Mouse (Mus musculus) neural tube, embryonic 14.5 days (tissue): Measurements from ENCODE around the gene Aars2. TPM values are rescaled to one million over a fixed set of nuclear protein-coding genes. Genes with fewer than 3 reads are reported as not detected.
A peak's percentile ranks its signal among the peaks of the same experiment; 100 is the strongest.

Experiments used
- ATAC-seq: fragments of 200-750 bp; cut with Nextera tagmentation; 2 replicates; pipeline ENCODE4 v1.8.0; 2017; ENCODE audit warnings: low read depth, mild to moderate bottlenecking, moderate TSS enrichment, moderate library complexity
- H3K27ac ChIP-seq: fragments of 300-500 bp; sonication (generic); 2 replicates; pipeline ENCODE4 v1.5.1; 2014; ENCODE audit warnings: low read depth, mild to moderate bottlenecking, control low read depth, low read length, moderate library complexity, mixed read lengths
- H3K27me3 ChIP-seq: fragments of 300-500 bp; sonication (generic); 2 replicates; pipeline ENCODE4 v1.6.1; 2014; ENCODE audit warnings: low read length; ENCODE audit not compliant: control insufficient read depth, insufficient read depth
- H3K36me3 ChIP-seq: fragments of 300-500 bp; sonication (generic); 2 replicates; pipeline ENCODE4 v1.6.1; 2014; ENCODE audit warnings: low read length, mixed read lengths; ENCODE audit not compliant: control insufficient read depth, insufficient read depth
- H3K4me1 ChIP-seq: fragments of 300-500 bp; sonication (generic); 2 replicates; pipeline ENCODE4 v1.6.1; 2014; ENCODE audit warnings: low read length; ENCODE audit not compliant: control insufficient read depth, insufficient read depth
- H3K4me2 ChIP-seq: fragments of 300-500 bp; sonication (generic); 2 replicates; pipeline ENCODE4 v1.6.1; 2014; ENCODE audit warnings: mild to moderate bottlenecking, low read depth, low read length, control low read depth
- H3K4me3 ChIP-seq: fragments of 300-500 bp; sonication (generic); 2 replicates; pipeline ENCODE4 v1.5.1; 2014; ENCODE audit warnings: low read depth, low read length, control low read depth, mixed read lengths
- H3K9ac ChIP-seq: fragments of 300-500 bp; sonication (generic); replicated peaks from 2 replicates; pipeline ENCODE4 v1.6.1; 2014; ENCODE audit warnings: low read depth, mild to moderate bottlenecking, control low read depth, low read length, mixed read lengths
- H3K9me3 ChIP-seq: fragments of 300-500 bp; sonication (generic); 2 replicates; pipeline ENCODE4 v1.6.1; 2016; ENCODE audit warnings: low read length; ENCODE audit not compliant: control insufficient read depth
- WGBS: fragments of 180-500 bp; shearing (Covaris S2); extraction: QIAGEN DNeasy Blood & Tissue Kit; methylation state at CpG from one replicate; pipeline ENCODE4 v1.1.7; 2014; 5-methylcytosine and 5-hydroxymethylcytosine counted together
- polyA plus RNA-seq: library from polyadenylated mRNA; unstranded; fragments of >200 nt; fragmentation: Nextera tagmentation; extraction: Ambion mirVana; gene quantifications from 2 replicates; pipeline ENCODE4 v1.2.1, GENCODE M21; 2014

Gene Aars2
- polyA plus RNA-seq, 1 experiment from 2014 or later, result 14.0 TPM

DNA sequence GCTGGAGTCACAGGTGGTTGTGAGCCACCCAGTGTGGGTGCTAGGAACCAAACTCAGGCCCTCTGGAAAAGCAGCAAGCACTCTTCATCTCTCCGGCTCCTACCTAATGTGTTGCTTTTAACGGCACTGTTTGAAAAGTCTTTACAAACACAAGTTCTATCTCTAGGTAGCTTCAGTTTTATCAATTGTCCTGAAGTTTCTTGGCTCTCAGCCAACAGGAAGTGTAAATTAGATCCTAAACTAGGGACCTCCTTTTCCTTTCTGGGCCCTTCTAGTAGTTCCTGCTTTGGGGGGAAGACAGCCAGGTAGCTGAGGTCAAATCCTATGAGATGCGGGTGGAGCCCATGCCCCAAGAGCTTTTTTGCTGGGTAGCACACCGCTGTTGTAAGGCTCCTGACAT lies 4.2 kb downstream of the Aars2 start:
- H3K27me3 ChIP-seq, result no peaks in the 10 kb centered on the region
- no peak for ATAC-seq
- 96% methylated on average over 4 of the region's 4 CpGs for WGBS
- no peak overlapping the region for H3K4me2 ChIP-seq
- H3K4me1 ChIP-seq, result no peaks in the 10 kb centered on the region
- peaks cover 8% of the 10 kb centered on the region; the same call in 1 of the 2 replicates for H3K36me3 ChIP-seq
- H3K9ac ChIP-seq, result no peak overlapping the region
- H3K4me3 ChIP-seq, result no peak overlapping the region
- no peak overlapping the region for H3K27ac ChIP-seq
- H3K9me3 ChIP-seq, result no peaks in the 10 kb centered on the region

GRCm38 (mm10) chr17:45511757-45512156 lies 5.1 kb downstream of the Aars2 start:
- H3K27ac ChIP-seq, result no peak overlapping the region
- no peaks in the 10 kb centered on the region for H3K4me1 ChIP-seq
- H3K4me3 ChIP-seq, result no peak overlapping the region
- no peak for ATAC-seq
- H3K4me2 ChIP-seq, result no peak overlapping the region
- no peaks in the 10 kb centered on the region for H3K27me3 ChIP-seq
- H3K9me3 ChIP-seq, result no peaks in the 10 kb centered on the region
- H3K36me3 ChIP-seq, result peaks cover 8% of the 10 kb centered on the region; the same call in 1 of the 2 replicates
- H3K9ac ChIP-seq, result no peak overlapping the region
- WGBS, result 93% methylated on average over 4 of the region's 4 CpGs

GRCm38 (mm10) chr17:45515204-45515726 lies 8.6 kb downstream of the Aars2 start:
- H3K9ac ChIP-seq, result no peak overlapping the region
- H3K9me3 ChIP-seq, result no peaks in the 10 kb centered on the region
- ATAC-seq, result no peak
- no peak overlapping the region for H3K4me3 ChIP-seq
- no peaks in the 10 kb centered on the region for H3K27me3 ChIP-seq
- H3K4me2 ChIP-seq, result no peak overlapping the region
- no peak overlapping the region for H3K27ac ChIP-seq
- 0 out of 2 replicates have a peak, but pooled peaks cover 4% of the 10 kb centered on the region for H3K36me3 ChIP-seq
- WGBS, result 63% methylated on average over 15 of the region's 15 CpGs
- H3K4me1 ChIP-seq, result no peaks in the 10 kb centered on the region

GRCm38 (mm10) chr17:45515806-45516205 lies 9.2 kb downstream of the Aars2 start:
- ATAC-seq, result no peak
- Histone ChIP-seq H3K27me3 (no peaks in the 10 kb centered on the region), H3K4me2 (no peak overlapping the region), H3K9me3 (no peaks in the 10 kb centered on the region), H3K27ac (no peak overlapping the region), H3K9ac (no peak overlapping the region), H3K4me1 (no peaks in the 10 kb centered on the region), H3K4me3 (no peak overlapping the region), H3K36me3 (0 out of 2 replicates have a peak, but pooled peaks cover 4% of the 10 kb centered on the region)
- 87% methylated on average over 10 of the region's 10 CpGs for WGBS

GRCm38 (mm10) chr17:45516488-45516887 lies 9.8 kb downstream of the Aars2 start:
- ATAC-seq, result peak; percentile 46
- H3K4me3 ChIP-seq, result no peak overlapping the region
- no peak overlapping the region for H3K4me2 ChIP-seq
- 0 out of 2 replicates have a peak, but pooled peaks cover 4% of the 10 kb centered on the region for H3K36me3 ChIP-seq
- no peak overlapping the region for H3K27ac ChIP-seq
- no peaks in the 10 kb centered on the region for H3K27me3 ChIP-seq
- 0 out of 2 replicates have a peak overlapping the region, but pooled peaks have one; percentile 11 for H3K9ac ChIP-seq
- WGBS, result 51% methylated on average over 8 of the region's 8 CpGs
- H3K4me1 ChIP-seq, result no peaks in the 10 kb centered on the region
- no peaks in the 10 kb centered on the region for H3K9me3 ChIP-seq

DNA sequence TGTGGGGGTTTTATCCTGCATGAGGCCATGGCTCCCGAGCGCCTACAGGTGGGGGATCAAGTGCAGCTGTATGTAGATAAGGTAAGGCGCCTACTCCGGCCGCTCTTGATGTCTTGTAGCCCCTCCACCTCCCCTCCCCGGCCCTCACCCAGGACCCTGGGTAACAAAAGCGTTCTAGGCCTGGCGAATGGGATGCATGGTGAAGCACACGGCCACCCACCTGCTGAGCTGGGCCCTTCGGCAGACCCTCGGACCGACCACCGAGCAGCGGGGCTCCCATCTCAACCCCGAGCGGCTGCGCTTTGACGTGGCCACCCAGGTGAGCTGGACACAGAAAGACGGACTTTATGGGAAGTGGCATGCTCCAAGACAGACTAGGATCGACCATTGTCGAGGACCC lies 10.5 kb downstream of the Aars2 start:
- Histone ChIP-seq H3K36me3 (0 out of 2 replicates have a peak, but pooled peaks cover 4% of the 10 kb centered on the region), H3K9me3 (no peaks in the 10 kb centered on the region), H3K9ac (no peak overlapping the region), H3K4me2 (no peak overlapping the region), H3K27ac (no peak overlapping the region), H3K4me3 (no peak overlapping the region), H3K4me1 (no peaks in the 10 kb centered on the region), H3K27me3 (no peaks in the 10 kb centered on the region)
- no peak for ATAC-seq
- 97% methylated on average over 21 of the region's 21 CpGs for WGBS

DNA sequence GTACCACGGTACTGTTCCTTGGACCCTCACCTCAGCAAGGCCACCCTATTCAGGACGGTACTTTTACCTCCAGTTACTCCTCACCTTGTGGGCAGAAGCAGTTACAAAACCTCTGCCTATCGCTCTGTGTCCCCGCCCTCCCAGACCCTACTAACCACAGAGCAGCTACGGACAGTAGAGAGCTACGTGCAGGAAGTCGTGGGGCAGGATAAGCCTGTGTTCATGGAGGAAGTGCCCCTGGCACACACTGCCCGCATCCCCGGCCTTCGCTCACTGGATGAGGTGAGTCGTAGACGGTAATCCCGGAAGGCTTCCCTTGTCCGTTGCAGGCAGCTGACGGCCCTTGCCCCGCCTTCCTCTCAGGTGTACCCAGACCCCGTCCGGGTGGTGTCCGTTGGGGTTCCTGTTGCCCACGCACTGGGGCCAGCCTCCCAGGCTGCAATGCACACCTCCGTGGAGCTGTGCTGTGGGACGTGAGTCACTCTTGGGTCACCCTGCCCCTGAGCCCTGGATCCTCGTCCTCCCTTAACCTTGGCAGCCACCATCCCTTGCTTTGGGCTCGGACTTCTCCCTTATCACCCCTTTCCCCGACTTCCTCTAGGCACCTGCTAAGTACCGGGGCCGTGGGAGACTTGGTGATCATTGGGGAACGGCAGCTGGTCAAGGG lies 11.0 kb downstream of the Aars2 start:
- no peak overlapping the region for H3K4me2 ChIP-seq
- ATAC-seq, result no peak
- no peak overlapping the region for H3K4me3 ChIP-seq
- H3K27me3 ChIP-seq, result no peaks in the 10 kb centered on the region
- H3K4me1 ChIP-seq, result no peaks in the 10 kb centered on the region
- H3K9ac ChIP-seq, result no peak overlapping the region
- 0 out of 2 replicates have a peak, but pooled peaks cover 4% of the 10 kb centered on the region for H3K36me3 ChIP-seq
- WGBS, result 93% methylated on average over 28 of the region's 28 CpGs
- no peak overlapping the region for H3K27ac ChIP-seq
- no peaks in the 10 kb centered on the region for H3K9me3 ChIP-seq

DNA sequence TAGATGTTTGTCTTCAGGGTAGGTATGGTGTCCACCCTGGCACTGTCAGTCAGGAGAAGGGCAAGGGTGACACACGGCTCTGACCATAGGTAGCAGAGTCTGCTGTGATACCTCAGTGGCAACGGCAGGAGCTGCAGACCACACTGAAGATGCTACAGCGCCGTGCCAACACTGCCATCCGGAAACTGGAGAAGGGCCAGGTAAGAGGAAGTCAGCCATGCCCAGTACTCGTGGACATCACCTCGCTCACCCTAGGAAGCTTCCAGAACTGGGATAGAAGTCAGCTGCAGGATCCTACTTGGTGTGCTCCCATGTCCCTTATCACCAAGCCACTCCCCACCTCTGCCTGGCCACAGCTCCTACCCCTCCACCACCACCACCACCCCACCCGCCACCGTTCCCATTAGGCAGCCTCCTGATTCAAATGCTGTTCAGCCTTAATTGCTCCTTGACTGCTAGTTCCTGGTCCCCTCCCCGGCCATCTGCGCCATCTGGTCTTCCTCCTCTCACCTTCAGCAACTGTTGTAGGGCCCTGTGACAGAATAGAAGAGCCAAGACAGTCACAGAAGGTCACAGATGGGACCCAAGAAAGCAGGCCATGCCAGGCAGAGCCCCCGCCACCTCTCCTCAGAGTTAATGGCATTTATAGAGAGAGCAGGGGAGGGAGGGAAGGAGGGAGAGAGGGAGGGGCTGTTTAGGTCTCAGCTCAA lies 12.3 kb downstream of the Aars2 start:
- no peaks in the 10 kb centered on the region for H3K9me3 ChIP-seq
- H3K27ac ChIP-seq, result no peak overlapping the region
- no peak for ATAC-seq
- WGBS, result 75% methylated on average over 12 of the region's 12 CpGs
- H3K4me2 ChIP-seq, result no peak overlapping the region
- no peak overlapping the region for H3K4me3 ChIP-seq
- no peaks in the 10 kb centered on the region for H3K27me3 ChIP-seq
- 0 out of 2 replicates have a peak, but pooled peaks cover 4% of the 10 kb centered on the region for H3K36me3 ChIP-seq
- no peaks in the 10 kb centered on the region for H3K4me1 ChIP-seq
- H3K9ac ChIP-seq, result 0 out of 2 replicates have a peak overlapping the region, but pooled peaks have one; percentile 2

GRCm38 (mm10) chr17:45520136-45520535 lies 13.5 kb downstream of the Aars2 start:
- no peaks in the 10 kb centered on the region for H3K27me3 ChIP-seq
- no peak for ATAC-seq
- 0 out of 2 replicates have a peak, but pooled peaks cover 4% of the 10 kb centered on the region for H3K36me3 ChIP-seq
- WGBS, result 84% methylated on average over 11 of the region's 11 CpGs
- H3K9me3 ChIP-seq, result no peaks in the 10 kb centered on the region
- H3K4me2 ChIP-seq, result no peak overlapping the region
- H3K4me1 ChIP-seq, result no peaks in the 10 kb centered on the region
- H3K27ac ChIP-seq, result no peak overlapping the region
- H3K9ac ChIP-seq, result no peak overlapping the region
- H3K4me3 ChIP-seq, result no peak overlapping the region
